Mouse (Mus musculus) limb, embryonic 10.5 days (tissue): Measurements from ENCODE around the gene Crtc2. TPM values are rescaled to one million over a fixed set of nuclear protein-coding genes. Genes with fewer than 3 reads are reported as not detected.
"Not testable (repeated sequence)": the region's sequence is repeated elsewhere in the genome, so short reads cannot be mapped to it uniquely, and the experiment has no call there.

Experiments used
- DNase-seq: peaks from one replicate; pipeline ENCODE4 v3.0.0-alpha.2; 2017; ENCODE audit warnings: low spot score
- H3K27ac ChIP-seq: fragments of 300-500 bp; sonication (generic); 2 replicates; pipeline ENCODE4 v1.5.1; 2016; ENCODE audit warnings: mild to moderate bottlenecking
- H3K27me3 ChIP-seq: fragments of 300-500 bp; sonication (generic); 2 replicates; pipeline ENCODE4 v1.6.1; 2016; ENCODE audit warnings: low read depth, mild to moderate bottlenecking; ENCODE audit not compliant: poor library complexity, severe bottlenecking
- H3K36me3 ChIP-seq: fragments of 300-500 bp; sonication (generic); 2 replicates; pipeline ENCODE4 v1.6.1; 2016; ENCODE audit warnings: mild to moderate bottlenecking, moderate library complexity
- H3K4me1 ChIP-seq: fragments of 300-500 bp; sonication (generic); 2 replicates; pipeline ENCODE4 v1.6.1; 2016
- H3K4me3 ChIP-seq: fragments of 300-500 bp; sonication (generic); 2 replicates; pipeline ENCODE4 v1.5.1; 2016; ENCODE audit warnings: mild to moderate bottlenecking, moderate library complexity
- H3K9me3 ChIP-seq: fragments of 300-500 bp; sonication (generic); replicated peaks from 2 replicates; pipeline ENCODE4 v1.6.1; 2016; ENCODE audit warnings: mild to moderate bottlenecking
- WGBS: fragments of 180-500 bp; shearing (Covaris S2); methylation state at CpG from one replicate; pipeline ENCODE4 v1.1.7; 2016; 5-methylcytosine and 5-hydroxymethylcytosine counted together
- polyA plus RNA-seq: library from polyadenylated mRNA; unstranded; fragments of >200 nt; fragmentation: Nextera tagmentation; extraction: Ambion mirVana; gene quantifications from 2 replicates; pipeline ENCODE4 v1.2.1, GENCODE M21; 2016

Gene Crtc2
- polyA plus RNA-seq, 1 experiment from 2014 or later: 26.5 TPM

GRCm38 (mm10) chr3:90279216-90279615, 25.3 kb downstream of the Crtc2 start:
- Histone ChIP-seq H3K4me1 (peaks cover 5% of the 10 kb centered on the region), H3K27ac (no peak overlapping the region), H3K27me3 (no peaks in the 10 kb centered on the region), H3K36me3 (peaks cover 63% of the 10 kb centered on the region), H3K4me3 (no peak overlapping the region), H3K9me3 (no peaks in the 10 kb centered on the region)
- DNase-seq: no peak
- 92% methylated on average over 9 of the region's 9 CpGs for WGBS

- DNase-seq: no peak
- Histone ChIP-seq H3K27ac (no peak overlapping the region), H3K4me1 (peaks cover 5% of the 10 kb centered on the region), H3K4me3 (no peak overlapping the region), H3K9me3 (no peaks in the 10 kb centered on the region), H3K36me3 (peaks cover 62% of the 10 kb centered on the region), H3K27me3 (no peaks in the 10 kb centered on the region)
- WGBS: 94% methylated on average over 7 of the region's 7 CpGs
Observed at GRCm38 (mm10) chr3:90279743-90280142, 25.8 kb downstream of the Crtc2 start.

- H3K36me3 ChIP-seq: peaks cover 55% of the 10 kb centered on the region
Observed at GRCm38 (mm10) chr3:90280708-90281107, 26.7 kb downstream of the Crtc2 start.

GRCm38 (mm10) chr3:90284150-90284549, 30.2 kb downstream of the Crtc2 start:
- no peaks in the 10 kb centered on the region for H3K27me3 ChIP-seq
- H3K9me3 ChIP-seq: no peaks in the 10 kb centered on the region
- H3K27ac ChIP-seq: no peak overlapping the region
- 92% methylated on average over 2 of the region's 2 CpGs for whole genome bisulfite sequencing
- DNase-seq: no peak
- H3K4me1 ChIP-seq: no peaks in the 10 kb centered on the region
- no peak overlapping the region for H3K4me3 ChIP-seq
- peaks cover 21% of the 10 kb centered on the region for H3K36me3 ChIP-seq

More at GRCm38 (mm10) chr3:90280708-90281107, 26.7 kb downstream of the Crtc2 start:
- Histone ChIP-seq H3K4me1 (peaks cover 5% of the 10 kb centered on the region), H3K4me3 (no peak overlapping the region), H3K9me3 (no peaks in the 10 kb centered on the region), H3K27ac (no peak overlapping the region), H3K27me3 (no peaks in the 10 kb centered on the region)
- WGBS: 90% methylated on average over 9 of the region's 9 CpGs
- DNase-seq: no peak

GRCm38 (mm10) chr3:90289403-90289802, 35.4 kb downstream of the Crtc2 start:
- H3K4me1 ChIP-seq, H3K36me3 ChIP-seq, H3K9me3 ChIP-seq, H3K4me3 ChIP-seq, DNase-seq, H3K27ac ChIP-seq, H3K27me3 ChIP-seq: not testable (repeated sequence)
- 87% methylated on average over 3 of the region's 3 CpGs for WGBS

GRCm38 (mm10) chr3:90290602-90291001, 36.6 kb downstream of the Crtc2 start:
- 92% methylated on average over 1 of the region's 1 CpGs for WGBS
- peaks cover 8% of the 10 kb centered on the region for H3K36me3 ChIP-seq
- no peak overlapping the region for H3K4me3 ChIP-seq
- H3K27ac ChIP-seq: no peak overlapping the region
- no peaks in the 10 kb centered on the region for H3K9me3 ChIP-seq
- no peak for DNase-seq
- H3K27me3 ChIP-seq: no peaks in the 10 kb centered on the region
- peaks cover 16% of the 10 kb centered on the region for H3K4me1 ChIP-seq

GRCm38 (mm10) chr3:90291982-90292344, 38.0 kb downstream of the Crtc2 start:
- WGBS: 45% methylated on average over 2 of the region's 2 CpGs
- Histone ChIP-seq H3K9me3 (no peaks in the 10 kb centered on the region), H3K4me1 (peaks cover 16% of the 10 kb centered on the region), H3K27ac (peak overlapping the region; percentile 98), H3K27me3 (no peaks in the 10 kb centered on the region), H3K4me3 (peak overlapping the region; percentile 86), H3K36me3 (peaks cover 16% of the 10 kb centered on the region)
- no peak for DNase-seq

- H3K9me3 ChIP-seq: no peaks in the 10 kb centered on the region
- H3K27me3 ChIP-seq: no peaks in the 10 kb centered on the region
- DNase-seq: peak; percentile 100
- peak within 1 kb of the TSS; percentile 86 for H3K4me3 ChIP-seq
- WGBS: under 1% methylated on average over 47 of the region's 47 CpGs
- peak within 1 kb of the TSS; percentile 98 for H3K27ac ChIP-seq
- peaks cover 20% of the 10 kb centered on the region for H3K36me3 ChIP-seq
- peaks cover 16% of the 10 kb centered on the region for H3K4me1 ChIP-seq
Observed at GRCm38 (mm10) chr3:90292345-90293275, 38.6 kb downstream of the Crtc2 start, which contains the start of gene Gatad2b. Gene Gatad2b (plus strand): TSS chr3:90293178.

- peak; percentile 93 for DNase-seq
- H3K9me3 ChIP-seq: no peaks in the 10 kb centered on the region
- H3K36me3 ChIP-seq: peaks cover 24% of the 10 kb centered on the region
- H3K4me3 ChIP-seq: peak overlapping the region; percentile 86
- no peaks in the 10 kb centered on the region for H3K27me3 ChIP-seq
- H3K4me1 ChIP-seq: peaks cover 16% of the 10 kb centered on the region
- WGBS: under 1% methylated on average over 42 of the region's 68 CpGs
- peak overlapping the region; percentile 98 for H3K27ac ChIP-seq
Observed at GRCm38 (mm10) chr3:90293352-90294063, 39.5 kb downstream of the Crtc2 start.

- H3K36me3 ChIP-seq: peaks cover 24% of the 10 kb centered on the region
- peak overlapping the region; percentile 86 for H3K4me3 ChIP-seq
- peaks cover 16% of the 10 kb centered on the region for H3K4me1 ChIP-seq
- DNase-seq: no peak
- H3K9me3 ChIP-seq: no peaks in the 10 kb centered on the region
- WGBS: 2% methylated on average over 11 of the region's 11 CpGs
- peak overlapping the region; percentile 98 for H3K27ac ChIP-seq
- no peaks in the 10 kb centered on the region for H3K27me3 ChIP-seq
Observed at GRCm38 (mm10) chr3:90294064-90294440, 40.1 kb downstream of the Crtc2 start.

- no peak for DNase-seq
- Histone ChIP-seq H3K27me3 (no peaks in the 10 kb centered on the region), H3K4me3 (peak overlapping the region; percentile 86), H3K36me3 (peaks cover 24% of the 10 kb centered on the region), H3K4me1 (peaks cover 16% of the 10 kb centered on the region), H3K27ac (peak overlapping the region; percentile 98; the same call in 1 of the 2 replicates), H3K9me3 (no peaks in the 10 kb centered on the region)
- 89% methylated on average over 2 of the region's 2 CpGs for WGBS
Observed at GRCm38 (mm10) chr3:90294651-90295050, 40.7 kb downstream of the Crtc2 start.

GRCm38 (mm10) chr3:90305801-90306200, 51.8 kb downstream of the Crtc2 start:
- WGBS: 86% methylated on average over 3 of the region's 3 CpGs
- H3K9me3 ChIP-seq: no peaks in the 10 kb centered on the region
- no peak for DNase-seq
- H3K27ac ChIP-seq: no peak overlapping the region
- H3K4me1 ChIP-seq: no peaks in the 10 kb centered on the region
- H3K36me3 ChIP-seq: peaks cover 20% of the 10 kb centered on the region
- H3K4me3 ChIP-seq: no peak overlapping the region
- no peaks in the 10 kb centered on the region for H3K27me3 ChIP-seq

- H3K27ac ChIP-seq: no peak overlapping the region
- no peaks in the 10 kb centered on the region for H3K4me1 ChIP-seq
- DNase-seq: no peak
- no peak overlapping the region for H3K4me3 ChIP-seq
- H3K36me3 ChIP-seq: peaks cover 23% of the 10 kb centered on the region
- no peaks in the 10 kb centered on the region for H3K9me3 ChIP-seq
- no peaks in the 10 kb centered on the region for H3K27me3 ChIP-seq
Observed at GRCm38 (mm10) chr3:90309589-90309988, 55.6 kb downstream of the Crtc2 start.
